Mouse (Mus musculus) E14TG2a.4 (cell line): ENCODE measurements around the gene Nfib.

Experiments
- CTCF ChIP-seq: conservative IDR thresholded peaks from 2 replicates; pipeline ENCODE4 v1.5.1; 2014; ENCODE audit warnings: low read length
- POU5F1 ChIP-seq: IDR thresholded peaks from 2 replicates; pipeline ENCODE4 v1.6.1; 2014; ENCODE audit warnings: low read length, borderline replicate concordance

GRCm38 (mm10) chr4:82338481-82338880, 367.1 kb downstream of the Nfib start:
- no peak for TF ChIP-seq CTCF
- no peak for TF ChIP-seq POU5F1
